Mouse (Mus musculus) left cerebral cortex, adult 11 months (tissue): ENCODE measurements around the gene Raly.
"Not testable (repeated sequence)": the region's sequence is repeated elsewhere in the genome, so short reads cannot be mapped to it uniquely, and the experiment has no call there.

Experiments used
- DNase-seq: peaks from one replicate; pipeline ENCODE4 v3.0.0; 2022; ENCODE audit warnings: low spot score

Gene Raly

DNA sequence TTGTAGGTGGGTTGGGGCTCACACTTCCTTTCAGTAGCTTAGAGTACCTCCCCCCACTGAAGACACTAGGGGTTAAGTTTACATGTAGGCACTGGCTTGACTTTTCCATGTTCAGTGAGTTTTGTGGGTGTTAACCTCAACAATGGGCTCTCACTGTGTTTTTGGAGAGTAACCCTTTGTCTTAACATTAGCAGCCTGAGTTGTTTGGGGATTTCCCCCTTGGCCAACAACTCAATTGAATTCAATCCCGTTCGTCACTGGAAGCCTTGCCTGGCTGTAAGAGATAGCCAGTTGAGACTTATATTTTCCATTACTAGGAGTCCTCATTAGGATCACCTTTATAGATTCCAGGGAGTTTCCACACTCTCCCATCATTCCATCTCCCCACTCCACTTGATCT is 45.6 kb downstream of the Raly start:
- DNase-seq: no peak

DNA sequence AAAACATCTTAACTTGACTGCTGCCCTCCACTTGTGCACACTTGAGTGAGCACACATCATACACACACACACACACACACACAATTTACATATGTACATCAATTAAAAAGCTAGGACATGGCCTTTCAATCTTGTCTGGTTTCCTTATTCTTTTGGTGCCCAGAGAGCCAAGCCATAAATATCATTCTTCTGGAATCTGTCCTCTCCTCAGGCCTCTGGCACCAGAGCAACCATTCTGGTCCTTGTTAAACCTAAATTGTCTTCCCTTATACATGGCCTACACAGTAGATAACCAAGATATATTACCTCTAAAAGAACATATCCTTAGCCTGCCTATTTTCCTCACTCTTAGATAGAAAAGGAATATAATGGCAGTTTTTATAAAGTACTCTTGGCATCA is 57.2 kb downstream of the Raly start:
- DNase-seq: no peak

DNA sequence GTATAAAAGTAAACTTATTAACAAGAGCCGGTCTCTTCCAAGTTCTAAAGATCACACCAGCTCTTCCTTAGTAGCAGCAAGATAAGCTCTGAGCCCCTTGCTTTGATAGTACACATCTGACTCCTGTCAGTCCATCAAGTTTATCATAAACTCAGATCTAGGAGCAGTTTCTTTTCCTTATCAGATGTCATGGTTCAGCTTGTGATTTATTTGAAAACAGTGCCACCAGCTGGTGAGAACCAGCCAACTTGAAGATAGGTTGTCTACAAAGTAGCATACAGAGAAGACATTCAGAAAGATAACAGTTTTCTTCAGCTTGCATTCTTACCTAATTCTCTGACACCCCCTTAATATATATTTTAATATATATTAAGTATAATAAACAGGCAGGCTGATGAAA is 64.5 kb downstream of the Raly start:
- peak; percentile 65 for DNase-seq

DNA sequence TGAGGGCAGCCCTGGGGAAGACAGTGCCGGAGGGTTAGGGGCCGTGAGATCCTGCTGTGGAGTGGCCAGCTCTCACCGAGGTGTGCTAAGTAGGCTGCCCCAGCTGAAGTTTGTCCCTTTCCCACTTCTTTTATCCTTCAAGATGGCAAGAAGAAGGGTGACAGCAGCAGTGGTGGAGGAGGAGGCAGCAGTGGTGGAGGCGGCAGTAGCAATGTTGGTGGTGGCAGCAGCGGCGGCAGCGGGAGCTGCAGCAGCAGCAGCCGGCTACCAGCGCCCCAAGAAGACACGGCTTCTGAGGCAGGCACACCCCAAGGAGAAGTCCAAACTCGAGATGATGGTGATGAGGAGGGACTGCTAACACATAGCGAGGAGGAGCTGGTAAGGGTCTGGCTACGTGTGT is 72.8 kb downstream of the Raly start:
- no peak for DNase-seq

DNA sequence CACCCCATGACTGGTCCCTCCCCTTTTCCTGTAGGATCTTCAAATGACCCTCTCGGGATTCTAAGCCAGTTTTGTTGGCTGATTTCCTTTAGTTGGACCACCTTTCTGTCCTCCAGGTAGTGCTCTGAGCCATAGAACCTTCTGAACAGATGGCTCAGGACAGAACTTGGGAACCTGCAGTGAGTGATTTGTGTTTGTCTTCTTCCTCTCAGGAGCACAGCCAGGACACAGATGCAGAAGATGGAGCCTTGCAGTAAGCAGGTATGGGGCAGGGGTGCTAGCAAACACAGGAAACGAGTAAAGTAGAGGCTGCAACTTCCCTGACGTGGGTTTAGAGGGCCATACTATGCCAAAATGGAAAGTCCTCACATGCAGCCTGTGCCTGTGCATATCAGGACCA is 74.8 kb downstream of the Raly start:
- DNase-seq: no peak

DNA sequence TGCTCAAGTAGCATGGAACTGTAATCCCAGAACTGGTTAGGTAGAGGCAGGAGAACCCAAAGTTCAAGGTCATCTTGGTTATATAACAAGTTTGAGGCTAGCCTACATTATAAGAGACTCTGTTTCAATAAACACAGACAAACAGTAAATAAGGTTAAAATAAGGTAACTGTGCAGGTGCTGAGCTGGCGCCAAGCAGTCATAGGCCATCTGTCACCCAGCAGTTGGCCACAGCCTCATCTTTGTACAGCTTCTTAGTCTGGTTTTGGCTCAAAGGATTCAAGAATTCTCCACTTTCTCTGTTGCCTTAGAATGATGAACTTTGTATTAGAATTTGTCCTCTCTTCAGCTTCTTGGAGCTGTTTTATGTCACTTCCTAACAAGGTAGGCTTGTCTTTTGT is 77.2 kb downstream of the Raly start:
- no peak for DNase-seq

DNA sequence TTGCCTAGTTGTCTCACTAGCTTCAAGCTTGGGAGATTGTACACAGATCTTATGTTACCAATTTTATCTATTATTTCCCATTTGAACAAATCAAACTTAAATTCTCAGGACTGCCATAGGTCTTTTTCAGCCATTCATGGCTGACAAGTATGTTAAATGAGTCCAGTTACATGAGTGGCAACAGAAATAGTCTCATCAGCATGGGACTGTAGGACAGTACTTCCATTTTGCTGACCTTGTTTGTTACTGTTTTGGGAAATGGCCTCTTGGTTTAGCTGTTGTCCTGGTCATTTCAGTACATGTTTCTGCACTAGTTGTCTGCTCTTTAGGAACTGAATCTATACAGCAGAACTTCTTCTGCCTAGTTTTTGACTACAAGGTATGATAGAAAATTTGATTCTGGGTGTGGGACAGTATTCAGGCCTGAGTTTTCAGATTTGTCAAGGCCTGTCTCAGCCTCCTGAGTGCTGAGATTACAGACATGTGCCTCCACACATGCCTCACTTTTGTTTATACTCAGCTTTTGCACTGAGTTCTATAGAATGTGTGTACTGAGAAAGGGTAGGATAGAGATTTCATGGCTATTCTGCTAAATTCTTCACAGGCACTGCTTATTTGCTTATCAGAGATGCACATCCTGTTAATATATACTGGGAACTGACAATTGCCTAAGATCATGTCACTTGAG is 79.2 kb downstream of the Raly start:
- DNase-seq: no peak

DNA sequence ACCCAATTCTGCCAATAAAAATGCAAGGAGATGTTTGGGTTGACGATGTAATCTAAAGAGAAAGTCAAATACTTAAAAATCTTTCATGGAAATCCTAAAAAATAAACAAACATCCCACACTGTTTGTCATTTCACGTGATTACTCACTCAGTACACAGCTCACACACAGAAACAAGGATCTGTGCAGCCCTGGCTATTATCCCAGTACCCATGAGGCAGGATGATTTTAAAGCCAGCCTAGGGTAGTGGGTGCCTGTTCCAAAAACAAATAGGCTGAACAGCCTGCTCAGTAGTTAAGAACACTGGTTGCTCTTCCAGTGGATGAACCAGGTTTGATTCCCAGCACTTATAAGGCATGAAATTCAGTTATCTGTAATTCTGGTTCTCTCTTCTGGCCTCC is 85.7 kb downstream of the Raly start:
- no peak for DNase-seq

DNA sequence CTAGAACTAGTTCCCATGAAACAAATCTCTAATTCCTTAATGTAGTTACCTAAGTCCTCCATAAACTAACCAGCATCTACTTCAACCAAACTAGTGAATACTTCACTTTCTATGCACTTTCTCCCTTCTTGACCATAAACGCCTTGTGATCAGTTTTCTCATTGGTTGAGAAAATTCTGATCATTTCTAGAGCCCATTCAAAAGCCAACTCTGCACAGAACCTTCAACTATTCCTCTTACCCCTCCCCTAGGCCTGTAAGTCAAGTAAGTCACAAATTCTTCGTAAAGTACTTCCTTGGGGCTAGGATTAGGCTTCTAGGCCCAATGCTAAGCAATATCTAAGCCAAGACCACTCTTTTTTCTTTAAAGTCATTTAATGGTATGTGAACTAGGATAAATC is 100.7 kb downstream of the Raly start:
- no peak for DNase-seq

DNA sequence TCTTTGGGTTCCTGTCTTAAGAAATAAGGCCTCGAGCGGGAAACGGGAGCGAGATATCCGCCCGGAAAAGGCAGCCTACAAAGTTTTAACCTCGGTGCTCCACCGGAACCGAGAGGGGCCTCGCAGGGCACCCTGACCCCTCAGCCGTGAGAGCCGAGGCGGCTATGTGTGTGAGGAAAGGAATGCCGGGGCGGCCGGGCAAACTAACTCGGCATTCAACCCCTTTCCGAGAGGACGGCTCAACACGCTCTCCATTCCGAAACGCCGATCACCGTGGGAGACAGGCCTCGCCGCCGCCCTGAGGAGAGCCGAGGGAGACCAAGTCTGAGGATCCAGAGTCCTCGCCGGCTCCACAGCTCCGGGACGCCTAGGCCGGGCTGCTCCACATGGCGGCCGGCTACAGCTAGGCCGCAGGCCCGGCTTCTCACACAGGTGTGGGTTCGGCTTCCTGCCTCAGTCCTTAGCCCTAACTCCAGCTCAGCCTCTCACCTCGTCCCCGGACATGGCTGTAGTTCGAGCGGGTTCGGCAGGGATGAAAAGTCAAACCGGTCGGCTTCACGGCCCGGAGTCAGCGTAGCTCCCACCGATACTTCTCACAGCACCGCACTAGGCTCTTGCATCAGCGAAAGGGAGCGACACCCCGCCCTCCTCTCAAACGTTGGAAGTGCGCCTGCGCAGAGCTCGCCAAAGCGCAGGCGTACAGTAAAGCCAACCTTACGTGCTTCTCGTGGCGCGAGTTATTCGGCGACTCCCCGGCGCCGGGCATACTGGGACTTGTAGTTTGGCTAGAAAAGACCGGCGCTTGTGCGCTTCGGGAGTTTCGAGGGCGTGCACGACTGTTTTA is 101.5 kb downstream of the Raly start, which contains the start of gene Eif2s2:
Eif2s2 (minus strand) TSS at position 735 of the 844 bp plus-strand sequence.
- peak; percentile 93 for DNase-seq

DNA sequence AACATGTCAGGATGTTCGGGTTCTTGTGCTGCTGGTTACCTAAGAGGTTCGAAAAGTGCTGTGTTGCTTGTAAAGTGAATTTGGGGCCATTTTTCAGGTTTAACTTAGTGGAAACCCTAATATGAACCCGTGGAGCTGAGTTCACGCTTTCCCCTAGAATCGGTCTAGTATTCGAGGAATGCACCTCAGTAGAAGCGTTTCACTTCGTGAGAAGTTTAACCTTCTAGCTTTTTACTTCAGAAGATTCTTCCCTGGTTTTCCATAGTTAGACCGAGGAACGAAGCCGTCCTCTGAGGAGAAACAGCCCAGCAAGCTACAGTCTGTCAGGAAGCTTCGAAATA is 102.1 kb downstream of the Raly start:
- no peak for DNase-seq

DNA sequence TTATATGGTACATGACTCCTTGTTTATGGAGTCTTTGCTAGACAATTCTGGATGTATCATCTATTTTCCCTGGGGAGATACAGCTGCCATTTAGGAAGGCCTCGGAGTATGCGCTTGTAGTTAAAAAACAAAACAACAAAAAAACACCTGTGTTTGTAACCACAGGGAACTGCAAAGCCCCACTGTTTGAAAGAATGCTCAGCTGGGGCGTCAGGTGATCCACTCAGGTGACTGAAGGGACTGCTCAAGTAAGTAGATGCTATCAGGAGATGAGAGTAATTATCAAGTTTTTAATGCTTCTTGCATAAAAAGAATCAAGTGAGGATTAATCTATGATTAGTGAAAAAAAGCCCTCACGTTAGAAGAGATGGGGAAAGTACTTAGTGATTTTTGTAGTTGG is 102.7 kb downstream of the Raly start:
- no peak for DNase-seq

DNA sequence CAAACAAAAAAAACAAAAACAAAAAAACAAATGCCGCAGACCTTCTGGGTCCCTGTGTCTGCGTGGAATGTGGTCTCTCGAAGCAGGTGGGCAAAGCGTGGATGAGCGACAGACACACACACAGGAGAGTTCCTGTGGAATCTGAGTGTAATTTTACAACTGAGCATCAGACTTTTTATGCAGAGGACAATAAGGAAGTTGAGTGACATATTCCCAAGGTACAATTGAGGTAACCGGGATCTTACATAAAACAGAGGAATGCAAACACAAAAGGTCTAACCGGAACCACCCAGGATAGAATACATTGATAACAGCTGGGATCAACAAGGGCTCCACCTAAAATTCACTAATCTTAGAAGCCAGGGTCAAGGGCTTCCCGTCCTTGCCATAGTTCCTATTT is 108.1 kb downstream of the Raly start:
- DNase-seq: not testable (repeated sequence)

DNA sequence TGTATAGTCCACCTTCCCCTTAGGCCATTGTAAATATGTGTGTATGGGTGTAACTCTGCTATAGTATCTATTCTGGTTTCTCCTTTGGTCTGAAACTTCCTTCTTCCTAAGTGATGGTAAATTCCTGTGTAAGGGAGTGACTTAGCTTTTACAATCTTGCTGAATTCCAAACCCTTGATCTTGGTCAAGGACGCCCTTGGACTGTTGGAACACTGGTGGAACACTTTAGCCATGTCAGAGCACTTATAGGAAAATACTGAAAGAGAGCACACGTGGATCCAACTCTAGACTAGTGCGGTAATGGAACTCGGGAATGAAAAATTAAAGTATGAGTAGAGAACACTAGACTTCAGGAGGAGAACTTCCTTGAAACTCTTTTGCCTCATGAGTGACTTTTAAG is 108.5 kb downstream of the Raly start:
- DNase-seq: not testable (repeated sequence)

DNA sequence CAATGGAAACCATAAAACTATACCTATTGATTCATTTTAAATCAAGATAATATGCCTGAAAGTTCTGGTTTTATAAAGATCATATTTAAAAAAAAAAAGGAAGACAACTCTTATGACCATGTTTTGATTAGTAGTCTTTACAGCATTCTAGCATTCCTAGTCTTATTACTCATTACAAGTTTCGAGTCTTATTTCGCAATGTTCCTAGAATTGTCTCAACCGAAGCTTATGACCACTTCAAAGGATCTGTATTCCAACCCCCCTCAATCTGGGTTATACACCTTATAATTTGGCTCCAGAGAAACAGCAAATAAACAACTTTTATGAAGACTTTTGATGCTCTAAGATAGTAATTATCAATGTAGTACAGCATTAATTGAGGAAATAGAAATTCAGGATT is 111.2 kb downstream of the Raly start:
- DNase-seq: no peak

DNA sequence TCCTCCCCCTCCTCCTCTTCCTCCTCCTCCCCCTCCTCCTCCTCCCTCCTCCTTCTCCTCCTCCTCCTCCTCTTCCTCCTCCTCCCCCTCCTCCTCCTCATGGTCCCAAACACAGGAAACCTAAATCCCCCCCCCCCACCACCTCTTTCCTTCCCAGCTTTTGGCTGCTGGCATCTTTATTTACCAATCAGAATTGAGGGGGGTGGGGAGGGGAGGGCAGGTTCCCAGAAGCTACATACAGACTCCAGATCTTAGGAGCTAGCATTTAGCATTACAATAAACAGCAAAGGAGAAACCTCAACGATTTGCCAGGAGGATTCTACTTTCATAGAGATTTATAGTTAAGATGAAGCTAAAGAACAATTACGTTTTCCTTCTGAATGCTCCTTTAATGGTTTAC is 114.9 kb downstream of the Raly start:
- no peak for DNase-seq

DNA sequence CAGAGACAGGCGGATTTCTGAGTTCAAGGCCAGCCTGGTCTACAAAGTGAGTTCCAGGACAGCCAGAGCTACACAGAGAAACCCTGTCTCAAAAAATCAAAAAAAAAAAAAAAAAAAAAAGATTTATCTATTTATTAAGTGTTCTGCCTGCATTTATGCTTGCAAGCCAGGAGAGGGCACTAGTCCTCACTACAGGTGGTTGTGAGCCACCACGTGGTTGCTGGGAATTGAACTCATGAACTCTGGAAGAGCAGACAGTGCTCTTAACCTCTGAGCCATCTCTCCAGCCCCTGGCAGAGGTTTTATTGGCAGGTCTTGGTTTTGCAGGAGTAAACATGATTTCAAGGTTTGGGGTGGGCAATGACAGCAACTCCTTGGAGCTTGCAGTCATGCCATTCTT is 117.3 kb downstream of the Raly start:
- DNase-seq: not testable (repeated sequence)

DNA sequence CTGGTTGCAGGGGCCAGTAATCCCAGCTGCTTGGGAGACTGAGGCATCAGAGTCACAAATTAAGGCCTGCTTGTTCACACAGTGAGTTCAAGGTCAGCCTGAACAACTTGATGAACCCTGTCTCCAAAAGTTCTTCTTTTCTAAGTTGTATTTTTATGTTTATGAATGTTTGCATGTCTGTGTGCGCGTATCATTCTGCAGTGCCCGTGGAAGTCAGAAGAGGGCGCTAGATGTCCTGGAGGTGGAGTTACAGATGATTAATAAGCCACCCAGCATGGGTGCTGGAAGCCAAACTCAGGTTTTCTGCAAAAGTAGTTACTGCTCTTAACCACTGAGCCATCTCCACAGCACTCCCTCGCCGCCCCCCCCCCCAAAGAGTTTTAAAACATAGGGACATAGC is 118.9 kb downstream of the Raly start:
- no peak for DNase-seq

DNA sequence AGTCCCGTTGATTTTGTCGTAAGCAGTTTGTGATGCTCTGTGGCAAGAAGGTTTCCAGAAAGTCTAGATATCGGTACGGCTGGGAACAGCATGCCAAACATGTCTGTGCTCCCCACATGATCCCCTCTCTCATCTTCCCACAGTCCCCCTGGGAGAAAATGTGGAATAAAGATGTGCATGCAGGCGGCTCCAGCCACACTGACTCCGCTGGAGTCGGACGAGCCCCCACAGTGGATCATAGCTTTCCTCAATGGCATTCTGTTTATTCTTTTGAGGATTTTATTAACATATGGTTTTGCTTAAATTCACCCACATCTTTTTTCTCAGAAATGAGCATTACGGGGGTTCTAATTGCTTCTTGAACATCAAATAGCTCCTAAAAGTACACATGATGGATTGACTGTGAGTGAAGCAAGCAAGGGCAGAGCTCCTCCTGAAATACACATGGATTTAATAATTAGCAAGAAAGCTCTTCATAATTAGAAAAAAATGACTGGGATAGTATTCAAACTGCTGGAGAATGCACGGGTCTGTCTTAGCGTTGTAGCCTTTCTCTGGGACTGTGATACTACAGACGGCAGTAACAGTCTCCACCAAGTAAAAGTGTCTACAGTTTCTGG is 125.1 kb downstream of the Raly start:
- DNase-seq: no peak

DNA sequence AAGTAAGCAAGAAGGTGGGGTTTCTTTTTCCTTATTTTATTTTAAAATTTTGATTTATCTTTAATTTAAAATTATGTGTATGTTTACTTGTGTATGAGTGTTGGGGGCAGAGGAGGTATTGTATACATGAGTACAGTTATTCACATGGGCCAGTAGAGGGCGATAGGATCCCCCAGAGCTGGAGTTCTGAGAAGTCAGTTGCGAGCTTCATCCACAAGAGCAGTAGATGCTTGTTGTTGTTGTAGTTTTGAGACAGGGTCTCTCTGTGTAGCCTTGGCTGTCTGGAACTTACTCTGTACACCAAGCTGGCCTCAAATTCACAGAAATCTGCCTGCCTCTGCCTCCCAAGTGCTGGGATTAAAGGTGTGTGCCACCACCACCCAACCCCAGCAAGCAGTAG is 125.7 kb downstream of the Raly start:
- no peak for DNase-seq
